Mouse (Mus musculus) spleen, adult 18-20 months (tissue): ENCODE measurements around the gene Adtrp.
A peak's percentile ranks its signal among the peaks of the same experiment; 100 is the strongest.

Experiments
- DNase-seq, 2 experiments: peaks; one replicate each; pipeline ENCODE4 v3.0.0; 2022; ENCODE audit warnings: mixed read lengths in 2 of 2

Gene Adtrp

DNA sequence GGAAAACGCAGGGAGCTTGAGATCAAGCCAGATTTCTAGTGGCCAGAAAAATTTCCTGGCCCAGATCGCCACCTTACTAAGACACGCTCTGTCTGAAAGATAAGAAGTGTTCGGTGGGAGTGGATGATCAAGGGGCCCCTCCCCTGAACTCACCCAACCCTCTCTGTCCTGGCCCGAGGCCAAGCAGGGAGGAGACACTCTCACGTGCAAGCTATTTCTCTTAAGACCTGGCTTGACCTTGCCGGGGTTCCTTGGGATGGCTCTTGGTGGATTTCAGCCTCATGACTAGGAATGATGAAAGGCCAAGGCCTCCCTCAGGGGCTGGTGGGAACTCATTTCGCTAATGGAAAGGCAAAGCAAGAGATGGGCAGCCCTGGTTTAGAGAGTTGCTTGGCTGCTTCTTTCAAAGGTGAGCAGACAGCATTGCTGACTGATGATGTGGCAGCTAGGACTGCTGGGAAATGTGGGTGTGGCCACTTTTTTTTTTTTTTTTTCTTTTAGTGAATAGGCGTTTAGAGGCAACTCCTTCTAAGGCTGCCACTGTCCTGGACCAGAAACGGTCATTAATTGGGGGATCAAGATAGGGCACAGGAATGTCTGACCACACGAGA lies at the start of gene Adtrp:
Gene Adtrp (minus strand): TSS at position 169 of the 611 bp plus-strand sequence.
- no peak for DNase-seq

DNA sequence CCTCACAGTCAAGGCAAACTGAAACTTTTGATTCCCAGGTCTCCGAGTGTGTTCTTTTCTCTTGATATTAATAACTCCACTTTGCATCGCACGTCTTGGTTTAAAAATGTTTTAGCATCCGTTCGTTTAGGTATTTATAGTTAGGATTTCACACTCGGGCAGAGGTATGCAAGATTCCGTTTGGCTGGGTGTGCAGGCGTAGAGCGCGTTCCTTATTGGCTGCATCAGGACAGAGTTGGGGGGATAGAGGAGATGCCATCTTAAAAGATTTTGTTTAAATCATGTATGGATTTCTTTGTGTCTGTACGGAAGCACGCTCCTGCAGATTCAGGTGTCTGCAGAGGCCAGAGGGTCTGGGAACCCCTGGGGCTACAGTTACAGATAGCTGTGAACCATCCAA lies 44.5 kb upstream of the Adtrp start:
- no peak for DNase-seq

DNA sequence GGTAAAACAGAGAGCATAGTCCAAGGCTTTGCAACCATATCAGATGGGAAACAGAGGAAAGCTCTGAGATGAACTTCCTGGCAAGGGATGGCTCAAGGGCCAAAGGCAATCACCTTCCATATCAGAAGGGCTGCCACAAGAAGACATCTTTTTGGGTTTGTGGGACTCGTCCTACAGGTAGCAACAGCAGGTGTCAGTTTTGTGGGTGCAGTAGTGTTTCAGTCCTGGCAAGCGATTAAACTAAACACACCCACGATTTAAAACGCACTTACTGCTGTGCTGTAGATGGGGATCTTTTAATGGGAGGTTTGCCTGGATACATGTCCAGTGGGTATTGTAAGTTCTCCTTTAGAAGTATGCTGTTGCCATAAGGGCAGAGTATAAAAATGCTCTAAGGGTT lies 43.1 kb upstream of the Adtrp start:
- no peak for DNase-seq

DNA sequence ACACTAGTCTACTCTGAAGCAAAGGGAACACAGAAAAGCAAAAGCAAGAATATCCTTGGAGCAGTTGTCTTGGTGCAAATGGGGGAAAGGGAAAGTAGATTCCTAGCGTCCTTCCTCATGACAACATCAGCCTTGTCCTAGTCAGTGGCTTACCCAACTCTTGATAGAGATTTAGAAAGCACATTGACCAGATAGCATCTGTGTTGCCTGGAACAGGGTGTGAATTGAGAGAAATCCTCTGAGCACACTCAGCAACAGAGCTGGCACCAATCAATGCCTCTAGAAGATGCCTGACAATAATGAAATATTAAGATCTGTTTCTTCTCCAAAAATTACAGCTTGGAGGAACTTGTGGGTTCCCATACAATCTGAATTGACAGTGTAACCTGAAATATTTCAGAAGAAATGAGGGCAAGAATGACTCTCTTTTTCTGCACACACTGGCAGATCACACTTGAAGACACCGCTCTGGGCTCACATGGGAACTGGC lies 42.7 kb upstream of the Adtrp start:
- no peak for DNase-seq

GRCm38 (mm10) chr13:41888644-41889043 lies 41.2 kb upstream of the Adtrp start:
- no peak for DNase-seq

DNA sequence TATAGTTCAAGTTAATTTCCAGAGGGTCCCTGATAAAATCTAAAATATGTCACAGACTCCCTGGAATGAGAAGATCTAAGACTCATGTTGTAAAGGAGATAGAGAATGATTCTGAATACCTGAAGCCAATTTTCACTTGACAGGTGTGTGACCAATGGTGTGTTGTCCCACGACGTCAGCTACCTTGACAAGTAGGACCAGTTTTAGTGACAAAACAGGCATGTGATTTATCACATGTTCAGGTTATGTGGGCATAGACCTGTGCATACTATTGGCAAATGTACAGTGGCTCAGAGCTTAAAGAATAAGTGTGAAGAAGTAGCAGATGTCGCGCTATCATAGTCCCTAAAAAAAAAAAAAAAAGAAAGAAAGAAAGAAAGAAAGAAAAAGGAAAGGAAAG lies 38.6 kb upstream of the Adtrp start:
- no peak for DNase-seq

DNA sequence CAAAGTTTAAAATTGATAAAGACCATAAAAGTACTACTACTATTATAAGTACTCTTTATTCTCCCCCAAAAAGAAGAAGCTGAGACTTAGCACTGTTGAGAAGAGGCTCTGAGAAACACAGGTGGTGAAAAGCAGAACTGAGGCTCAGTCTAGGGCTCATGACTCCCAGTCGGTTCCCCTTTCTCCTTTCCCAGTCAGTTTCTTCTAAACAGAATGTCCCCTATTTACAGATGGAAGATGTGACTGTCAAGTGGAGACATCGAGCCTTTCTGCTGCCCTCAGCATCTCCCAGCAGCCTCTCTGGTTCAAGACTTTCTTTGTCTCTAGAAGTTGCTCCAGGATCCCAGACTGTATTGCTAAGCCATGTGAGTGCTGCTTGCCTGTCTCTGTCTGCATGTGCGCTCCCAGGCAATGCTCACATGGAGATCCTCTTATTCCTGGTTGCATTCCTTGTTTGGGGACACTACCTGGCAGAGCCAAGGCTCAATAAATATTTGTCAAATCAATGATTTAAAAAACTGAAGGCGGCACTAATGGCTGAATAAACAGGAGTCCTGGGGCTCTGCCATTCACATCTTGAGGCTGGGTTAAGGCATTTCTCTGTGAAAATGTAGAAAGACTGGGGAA lies 36.3 kb upstream of the Adtrp start:
- DNase-seq = peak in 1 of 2 experiments; percentile 12

- DNase-seq = no peak
These were observed 33.7 kb upstream of the Adtrp start for GRCm38 (mm10) chr13:41881201-41881600.

DNA sequence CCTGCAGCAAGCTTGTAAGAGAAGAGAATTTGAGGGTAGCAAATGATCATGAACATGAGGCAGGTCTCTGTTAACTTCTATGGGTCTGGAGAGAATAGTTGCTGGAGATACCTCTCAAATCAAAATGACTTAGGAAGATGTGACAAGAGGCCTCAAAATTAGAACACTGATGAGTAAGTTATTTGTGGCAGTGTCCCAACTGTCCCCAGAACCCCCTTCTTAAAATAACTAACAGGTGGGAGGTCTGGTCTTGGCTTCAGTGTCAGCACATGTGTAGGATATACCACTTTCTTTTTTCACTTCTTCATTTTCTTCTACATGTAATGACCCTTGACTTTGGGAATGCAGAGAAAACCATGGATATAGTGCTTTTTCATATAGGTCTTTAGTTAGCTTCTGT lies 33.0 kb upstream of the Adtrp start:
- no peak for DNase-seq

GRCm38 (mm10) chr13:41872686-41873085 lies 25.2 kb upstream of the Adtrp start:
- no peak for DNase-seq

DNA sequence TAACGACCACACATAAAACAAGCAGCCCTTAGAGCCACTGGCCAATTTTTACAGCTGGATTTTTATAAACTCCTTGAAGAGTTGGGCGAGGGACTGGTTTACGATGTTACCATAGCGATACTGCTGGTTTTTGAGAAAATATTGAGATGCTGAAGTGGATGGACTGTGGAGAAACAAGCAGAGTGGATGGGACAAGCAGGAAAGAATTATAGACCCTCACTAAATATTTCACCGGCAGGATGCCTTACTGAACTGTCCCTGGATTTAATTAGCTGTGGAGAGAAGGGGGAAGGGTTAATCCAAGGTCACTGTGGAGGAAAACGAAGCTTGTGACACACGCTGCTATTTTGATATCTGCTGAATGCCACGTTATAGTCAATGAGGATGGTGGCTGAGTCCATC lies 24.7 kb upstream of the Adtrp start:
- no peak for DNase-seq

- DNase-seq = no peak
These were observed 20.0 kb upstream of the Adtrp start for GRCm38 (mm10) chr13:41867533-41867932.

DNA sequence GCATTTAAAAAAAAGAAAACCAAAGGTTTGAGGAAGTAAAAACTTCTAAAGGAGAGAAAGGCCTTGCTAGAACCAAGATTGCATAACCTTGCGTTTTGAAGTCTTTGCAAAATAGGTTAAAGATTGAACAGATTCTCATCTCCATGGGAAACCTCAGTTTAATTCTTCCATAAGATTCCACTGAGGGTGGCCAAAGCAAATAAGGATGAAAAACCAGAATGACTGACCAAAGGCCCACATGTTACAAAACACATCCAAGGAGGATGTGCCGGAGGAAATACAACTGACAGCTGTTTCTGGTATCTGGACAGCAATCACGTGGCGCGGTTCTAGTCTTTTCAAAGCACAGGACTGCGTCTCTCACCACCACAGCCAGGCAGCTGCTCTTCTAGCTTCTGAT lies 18.1 kb upstream of the Adtrp start:
- DNase-seq = no peak

DNA sequence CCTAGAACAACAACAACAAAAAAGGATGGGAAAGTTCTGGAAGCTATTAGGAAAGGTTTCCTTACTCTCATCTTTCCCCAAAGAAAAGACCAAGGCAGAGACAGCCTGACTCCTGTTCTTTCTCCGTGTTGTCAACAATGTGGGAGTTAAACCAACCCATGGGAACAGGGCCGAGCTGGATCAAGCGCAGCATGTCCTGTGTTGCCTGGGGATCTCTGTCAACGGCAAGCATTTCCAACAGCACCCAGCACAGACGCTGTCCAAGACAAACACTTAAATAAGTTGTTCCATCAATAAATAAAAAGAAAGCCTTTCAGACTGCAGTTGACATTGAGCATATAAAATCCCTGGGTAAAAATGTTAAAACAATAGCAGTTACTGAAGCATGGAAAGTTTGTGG lies 17.6 kb upstream of the Adtrp start:
- no peak for DNase-seq

DNA sequence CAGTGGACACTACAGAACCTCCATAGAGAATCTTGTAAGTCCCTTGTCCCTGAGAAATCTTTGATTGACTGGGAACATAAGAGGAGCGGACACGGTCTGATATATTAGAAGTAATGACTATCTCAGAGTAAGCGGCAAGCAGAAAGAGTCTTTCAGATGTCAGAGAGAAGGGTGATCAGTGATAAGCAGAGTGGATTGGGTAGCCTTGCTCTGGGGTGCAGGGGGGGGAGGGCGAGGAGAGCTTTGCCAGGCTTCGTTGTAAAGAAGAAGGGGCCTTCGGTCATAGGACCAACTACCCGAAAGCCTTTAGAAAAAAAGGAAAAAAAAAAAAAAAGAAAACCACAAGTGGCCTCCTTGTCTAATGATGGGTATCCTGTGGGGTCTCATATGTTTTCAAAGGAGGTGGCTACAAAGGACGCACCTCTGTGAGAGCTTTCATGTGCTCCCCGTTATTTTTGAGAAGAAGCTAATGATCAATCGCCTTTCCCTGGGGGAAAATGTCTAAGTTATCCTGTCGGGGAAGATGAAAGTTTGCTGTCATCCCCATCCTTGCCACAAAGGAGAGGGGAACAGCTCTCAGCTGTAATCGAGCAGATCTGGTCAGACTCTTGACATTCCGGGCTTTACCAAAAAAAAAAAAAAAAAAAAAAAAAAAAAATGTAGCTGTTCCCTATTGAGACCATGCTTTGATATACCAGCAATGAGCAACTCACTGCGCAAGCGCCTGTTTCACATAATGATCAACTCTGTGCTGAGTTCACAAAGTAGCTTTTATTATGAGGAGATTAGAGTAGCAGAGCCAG lies 13.3 kb upstream of the Adtrp start:
- no peak for DNase-seq

DNA sequence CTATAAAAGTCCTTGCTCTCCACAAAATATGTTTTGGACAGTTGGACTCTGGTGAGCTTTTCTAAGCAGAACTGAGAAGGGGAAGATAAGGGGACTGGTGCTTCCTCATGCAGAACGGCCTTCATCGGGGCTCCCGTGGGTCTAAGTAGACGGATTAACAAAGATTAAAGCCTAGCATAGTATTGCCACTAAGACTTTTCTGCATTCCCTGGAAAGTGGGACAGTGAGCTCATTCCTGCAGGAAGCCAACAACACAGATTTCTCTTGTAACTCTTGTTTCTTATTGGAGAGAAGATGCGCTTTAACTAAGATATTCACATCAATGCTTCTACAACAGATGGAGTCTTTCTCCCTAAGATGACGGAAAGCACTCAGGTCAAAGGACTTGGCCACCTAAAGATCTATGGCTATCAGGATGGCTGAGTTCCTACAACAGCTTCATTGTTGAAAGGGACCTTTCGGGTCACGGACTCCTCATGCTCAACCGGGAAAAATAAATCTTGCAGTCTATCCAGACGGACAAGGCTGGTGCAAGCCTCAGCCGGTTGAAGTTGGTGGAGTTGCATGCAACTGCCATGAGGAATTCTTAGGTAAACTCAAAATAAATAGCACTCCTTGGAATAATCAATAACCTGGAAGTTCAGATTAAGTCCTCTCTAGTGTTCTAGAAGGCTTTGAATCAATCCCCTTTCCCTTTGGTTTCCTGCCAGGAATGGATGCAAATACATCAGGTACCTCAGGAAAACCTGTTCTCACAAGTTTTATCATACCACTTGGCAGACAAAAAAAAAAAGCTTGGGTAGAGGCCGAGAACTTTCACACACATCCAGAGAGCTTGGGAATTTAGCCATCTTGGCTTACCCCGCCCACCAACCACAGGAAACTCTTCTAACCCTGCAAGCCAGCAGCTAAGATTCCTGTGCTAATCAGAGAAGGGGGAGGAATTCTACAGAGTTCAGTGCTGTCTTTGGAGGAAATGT lies 8.0 kb upstream of the Adtrp start:
- DNase-seq = peak in 1 of 2 experiments; percentile 25

DNA sequence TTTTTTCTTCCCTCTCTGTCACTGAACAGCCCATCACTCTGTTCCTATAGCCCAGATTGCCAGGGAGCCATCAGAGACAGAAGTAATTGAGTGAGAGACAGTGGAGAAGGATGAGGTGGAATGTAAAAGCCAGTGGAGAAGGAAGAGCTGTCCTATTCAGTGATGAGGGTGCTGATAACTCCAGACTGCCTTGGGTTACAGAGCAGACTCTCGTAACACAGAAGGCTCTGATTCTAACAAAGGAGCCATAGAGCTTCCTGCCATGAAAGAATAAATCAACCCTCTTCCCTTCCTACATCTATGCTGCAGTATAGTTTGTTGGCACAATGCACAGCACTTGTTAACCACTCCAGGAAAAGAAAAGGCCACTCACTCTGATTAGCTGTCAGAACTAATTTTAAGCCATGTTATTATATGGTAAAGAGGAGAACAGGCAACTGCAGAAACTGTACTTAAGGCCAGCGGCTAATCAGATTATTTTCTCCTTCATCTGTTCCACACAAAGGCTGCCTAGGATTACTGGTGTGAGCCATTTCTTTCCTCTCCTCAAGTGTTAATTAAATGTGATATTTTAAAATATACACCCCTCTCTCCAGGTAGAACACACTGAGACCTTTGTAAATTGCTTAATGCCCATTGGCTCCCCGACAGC lies 3.4 kb upstream of the Adtrp start:
- no peak for DNase-seq

- no peak for DNase-seq
These were observed 968 bp downstream of the Adtrp start for GRCm38 (mm10) chr13:41846516-41846915.

DNA sequence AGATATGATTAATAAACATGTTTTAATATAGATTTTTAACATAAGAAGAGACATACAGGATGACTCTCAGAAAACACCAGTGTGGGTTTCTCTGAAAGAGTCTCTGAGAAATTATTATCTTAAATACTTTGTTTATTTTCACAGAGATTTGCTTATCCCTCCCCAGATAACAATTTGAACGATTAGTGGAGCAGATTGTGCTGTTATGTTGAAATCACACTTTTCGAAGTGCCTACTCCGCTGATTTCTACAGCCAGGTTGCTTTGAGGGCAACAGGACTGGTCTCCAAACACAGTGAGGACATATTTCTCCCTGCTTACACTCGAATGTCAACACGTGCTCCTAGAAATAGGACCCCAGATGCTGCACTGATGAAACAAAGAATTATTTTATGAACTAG lies 2.5 kb downstream of the Adtrp start:
- DNase-seq = no peak

DNA sequence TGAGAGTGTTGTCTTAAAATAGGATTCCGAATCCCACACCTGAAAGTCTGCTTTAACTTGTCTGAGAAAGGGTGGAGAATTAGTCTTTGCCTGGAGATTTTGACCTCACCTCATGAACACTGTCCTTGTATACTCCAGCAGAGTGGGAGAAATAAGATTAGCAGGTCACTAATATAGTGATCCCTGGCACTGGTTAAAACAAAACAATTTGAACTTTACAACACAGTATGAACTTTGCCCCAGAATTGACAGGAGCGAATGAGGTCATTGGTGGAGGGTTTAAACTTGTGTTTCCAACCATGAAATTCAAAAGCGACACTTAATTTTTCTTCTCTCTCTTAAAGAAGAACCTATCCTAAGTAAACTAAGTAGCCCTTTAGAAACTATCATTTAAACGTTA lies 3.4 kb downstream of the Adtrp start:
- no peak for DNase-seq

- DNase-seq = no peak
These were observed 13.8 kb downstream of the Adtrp start for GRCm38 (mm10) chr13:41833614-41834139.

DNA sequence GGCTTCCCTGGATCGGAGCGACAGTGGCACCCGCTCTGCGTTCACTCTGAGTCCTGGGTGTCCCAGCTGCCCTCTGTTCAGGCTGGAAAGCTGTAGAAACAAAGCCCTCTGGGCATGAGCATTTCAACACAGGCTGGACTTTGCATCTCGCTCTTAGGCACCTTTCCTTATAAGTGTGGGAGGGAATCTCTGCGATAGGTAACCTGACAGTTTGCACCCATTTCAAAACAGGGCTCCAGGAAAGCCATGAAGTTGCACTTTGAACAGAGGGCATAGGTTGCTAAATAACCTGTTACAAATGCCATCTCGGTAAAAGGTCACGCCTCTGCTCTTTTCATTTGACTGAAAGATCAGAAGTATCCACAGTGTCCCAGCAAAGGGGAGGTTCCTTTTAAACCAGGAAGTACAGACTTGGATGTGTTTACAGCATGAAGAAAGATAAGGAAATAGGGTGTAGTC lies 19.2 kb downstream of the Adtrp start:
- DNase-seq = no peak
